Mouse (Mus musculus) CH12.LX (cell line): Measurements from ENCODE around the gene Hsd17b7. TPM values are rescaled to one million over a fixed set of nuclear protein-coding genes. Genes with fewer than 3 reads are reported as not detected.

Experiments used
- DNase-seq: peaks from one replicate; pipeline ENCODE4 v3.0.0-alpha.2; 2013; ENCODE audit errors: extremely low read depth
- H3K27ac ChIP-seq: 2 replicates; pipeline ENCODE4 v1.5.1; 2012; ENCODE audit warnings: low read depth, mild to moderate bottlenecking, control low read depth, moderate library complexity; ENCODE audit not compliant: insufficient read depth
- H3K27me3 ChIP-seq: replicated peaks from 2 replicates; pipeline ENCODE3; 2012; ENCODE audit warnings: inconsistent platforms
- H3K36me3 ChIP-seq, 2 experiments: replicated peaks in 1 of 2; 2 replicates each; pipeline versions ENCODE3 to v1.6.1; 2012; ENCODE audit warnings: inconsistent platforms in 1 of 2, low read length in 1 of 2, mild to moderate bottlenecking in 1 of 2, mixed read lengths in 1 of 2, moderate library complexity in 1 of 2; ENCODE audit not compliant: control insufficient read depth in 1 of 2, insufficient read depth in 1 of 2
- H3K4me1 ChIP-seq, 2 experiments: 2 replicates each; pipeline ENCODE4 v1.6.1; 2012; ENCODE audit warnings: inconsistent platforms in 1 of 2, moderate library complexity in 1 of 2; ENCODE audit not compliant: insufficient read depth in 2 of 2, control insufficient read depth in 1 of 2
- H3K4me2 ChIP-seq: 2 replicates; pipeline ENCODE4 v1.6.1; 2012; ENCODE audit warnings: low read depth, mild to moderate bottlenecking, control low read depth; ENCODE audit not compliant: poor library complexity, insufficient read depth, severe bottlenecking
- H3K4me3 ChIP-seq, 3 experiments: fragments of 150-350 bp in 1 of 3; sonication (generic) in 1 of 3; replicated peaks in 1 of 3; 2 replicates each; pipeline versions ENCODE3 to v1.5.1; 2011 to 2012; ENCODE audit warnings: low read depth in 2 of 3, low read length in 2 of 3, mild to moderate bottlenecking in 2 of 3, moderate library complexity in 2 of 3, control low read depth in 1 of 3, improper control_type of control experiment in 1 of 3, inconsistent platforms in 1 of 3, mixed read lengths in 1 of 3; ENCODE audit not compliant: poor library complexity in 1 of 3
- H3K79me2 ChIP-seq: replicated peaks from 2 replicates; pipeline ENCODE4 v1.6.1; 2012; ENCODE audit warnings: mild to moderate bottlenecking, moderate library complexity; ENCODE audit not compliant: control insufficient read depth, poor library complexity, insufficient read depth, severe bottlenecking; ENCODE audit errors: extremely low read depth
- H3K9ac ChIP-seq: 2 replicates; pipeline ENCODE4 v1.6.1; 2012; ENCODE audit warnings: low read depth, mild to moderate bottlenecking, control low read depth, moderate library complexity; ENCODE audit not compliant: insufficient read depth
- H3K9me3 ChIP-seq: replicated peaks from 2 replicates; pipeline ENCODE3; 2012; ENCODE audit warnings: low read length, inconsistent platforms, mixed read lengths
- CHD1 ChIP-seq: IDR thresholded peaks from 2 replicates; pipeline ENCODE4 v1.6.1; 2012; ENCODE audit warnings: low read depth, low read length, improper control_type of control experiment, inconsistent platforms
- CHD2 ChIP-seq: IDR thresholded peaks from 2 replicates; pipeline ENCODE4 v1.6.1; 2011; ENCODE audit warnings: low read length, improper control_type of control experiment
- E2F4 ChIP-seq: IDR thresholded peaks from 2 replicates; pipeline ENCODE4 v1.6.1; 2011; ENCODE audit warnings: low read depth, low read length, improper control_type of control experiment; ENCODE audit not compliant: insufficient replicate concordance
- EP300 ChIP-seq: IDR thresholded peaks from 2 replicates; pipeline ENCODE4 v1.6.1; 2011; ENCODE audit warnings: low read length, improper control_type of control experiment
- ETS1 ChIP-seq: conservative IDR thresholded peaks from 2 replicates; pipeline ENCODE4 v1.6.1; 2012; ENCODE audit warnings: low read depth, mild to moderate bottlenecking, inconsistent platforms, low read length, improper control_type of control experiment, moderate library complexity
- GABPA ChIP-seq: IDR thresholded peaks from 2 replicates; pipeline ENCODE4 v1.6.1; 2012; ENCODE audit warnings: low read depth, low read length, improper control_type of control experiment, inconsistent platforms; ENCODE audit not compliant: insufficient replicate concordance
- HCFC1 ChIP-seq: IDR thresholded peaks from 2 replicates; pipeline ENCODE4 v1.6.1; 2012; ENCODE audit warnings: low read depth, mild to moderate bottlenecking, inconsistent platforms, low read length, improper control_type of control experiment
- JUN ChIP-seq: IDR thresholded peaks from 2 replicates; pipeline ENCODE4 v1.6.1; 2011; ENCODE audit warnings: low read depth, mild to moderate bottlenecking, low read length, improper control_type of control experiment, moderate library complexity; ENCODE audit not compliant: insufficient read depth
- JUND ChIP-seq: conservative IDR thresholded peaks from 2 replicates; pipeline ENCODE4 v1.6.1; 2011; ENCODE audit warnings: low read depth, low read length, improper control_type of control experiment
- MAFK ChIP-seq: IDR thresholded peaks from 2 replicates; pipeline ENCODE4 v1.6.1; 2011; ENCODE audit warnings: low read length, improper control_type of control experiment; ENCODE audit not compliant: insufficient replicate concordance
- MAX ChIP-seq: IDR thresholded peaks from 2 replicates; pipeline ENCODE4 v1.6.1; 2011; ENCODE audit warnings: low read length, improper control_type of control experiment
- MEF2A ChIP-seq: IDR thresholded peaks from 2 replicates; pipeline ENCODE4 v1.6.1; 2014; ENCODE audit warnings: low read depth, mild to moderate bottlenecking, inconsistent platforms, low read length, improper control_type of control experiment, borderline replicate concordance
- MYC ChIP-seq: IDR thresholded peaks from 2 replicates; pipeline ENCODE4 v1.6.1; 2011; ENCODE audit warnings: low read depth, mild to moderate bottlenecking, improper control_type of control experiment, low read length
- NRF1 ChIP-seq: IDR thresholded peaks from 2 replicates; pipeline ENCODE4 v1.6.1; 2014; ENCODE audit warnings: low read depth, mild to moderate bottlenecking, inconsistent platforms, low read length, improper control_type of control experiment, moderate library complexity
- POLR2A ChIP-seq: IDR thresholded peaks from 2 replicates; pipeline ENCODE4 v1.6.1; 2011; ENCODE audit warnings: low read depth, mild to moderate bottlenecking, improper control_type of control experiment, low read length
- RCOR1 ChIP-seq: conservative IDR thresholded peaks from 2 replicates; pipeline ENCODE4 v1.6.1; 2012; ENCODE audit warnings: low read depth, mild to moderate bottlenecking, inconsistent platforms, low read length, improper control_type of control experiment
- TBP ChIP-seq: conservative IDR thresholded peaks from 2 replicates; pipeline ENCODE4 v1.6.1; 2011; ENCODE audit warnings: low read depth, low read length, improper control_type of control experiment
- UBTF ChIP-seq: IDR thresholded peaks from 2 replicates; pipeline ENCODE4 v1.6.1; 2012; ENCODE audit warnings: low read depth, mild to moderate bottlenecking, inconsistent platforms, low read length, improper control_type of control experiment, moderate library complexity
- ZMIZ1 ChIP-seq: IDR thresholded peaks from 2 replicates; pipeline ENCODE4 v1.6.1; 2012; ENCODE audit warnings: low read depth, mild to moderate bottlenecking, inconsistent platforms, low read length, improper control_type of control experiment
- dilution Hi-C: fragments of 300-500 bp; cut with MboI; formaldehyde crosslinking; loops from 2 replicates; pipeline ENCODE4 v1.14.3; 2020; ENCODE audit warnings: low sequenced_read_pairs; ENCODE audit not compliant: extremely low pct_unique_long_range_greater_than_20kb, extremely low pct_ligation_motif_present
- in situ Hi-C: fragments of 300-500 bp; cut with MboI; formaldehyde crosslinking; loops from 3 replicates; pipeline ENCODE4 v1.14.3; 2019; ENCODE audit warnings: low sequenced_read_pairs, low pct_ligation_motif_present, low pct_unique_long_range_greater_than_20kb, mixed read lengths
- polyA plus RNA-seq: library from polyadenylated mRNA; unstranded; fragments of >175 nt; gene quantifications from 2 replicates; pipeline ENCODE4 v1.2.1, GENCODE M21; 2012; ENCODE audit warnings: low read depth; ENCODE audit not compliant: insufficient read length
- total RNA-seq, 2 experiments: library from RNA; depleted of rRNA; stranded (reverse); fragments of 300-350 nt in 1 of 2; fragments of >200 nt in 1 of 2; gene quantifications; 2 replicates each; pipeline ENCODE4 v1.2.3; 2012 to 2014

Gene Hsd17b7
- total and polyA plus RNA-seq, 3 experiments: 7.5 to 29.7 (median 13.9) TPM

DNA sequence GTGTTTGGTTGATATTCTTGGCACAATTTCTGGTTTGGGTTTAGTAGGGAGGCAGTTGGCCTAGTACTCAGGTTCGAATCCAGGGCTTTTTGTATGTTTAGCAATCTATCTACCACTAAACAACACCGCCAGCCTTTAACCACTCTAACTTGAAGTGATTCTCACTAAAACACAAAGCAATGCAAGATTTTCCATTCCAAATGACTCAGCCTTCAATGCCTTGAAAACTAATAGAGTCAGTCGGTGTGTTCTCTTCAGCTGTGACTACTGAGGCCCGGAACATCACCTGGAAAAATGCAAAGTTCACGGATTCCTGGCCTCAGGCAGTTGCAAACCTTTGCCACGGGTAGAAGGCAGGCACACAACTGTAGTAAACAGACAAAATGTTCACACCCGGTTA lies 37.3 kb downstream of the Hsd17b7 start (continued):
- peak; percentile 18; the same call in 1 of the 2 replicates for TF ChIP-seq ETS1

DNA sequence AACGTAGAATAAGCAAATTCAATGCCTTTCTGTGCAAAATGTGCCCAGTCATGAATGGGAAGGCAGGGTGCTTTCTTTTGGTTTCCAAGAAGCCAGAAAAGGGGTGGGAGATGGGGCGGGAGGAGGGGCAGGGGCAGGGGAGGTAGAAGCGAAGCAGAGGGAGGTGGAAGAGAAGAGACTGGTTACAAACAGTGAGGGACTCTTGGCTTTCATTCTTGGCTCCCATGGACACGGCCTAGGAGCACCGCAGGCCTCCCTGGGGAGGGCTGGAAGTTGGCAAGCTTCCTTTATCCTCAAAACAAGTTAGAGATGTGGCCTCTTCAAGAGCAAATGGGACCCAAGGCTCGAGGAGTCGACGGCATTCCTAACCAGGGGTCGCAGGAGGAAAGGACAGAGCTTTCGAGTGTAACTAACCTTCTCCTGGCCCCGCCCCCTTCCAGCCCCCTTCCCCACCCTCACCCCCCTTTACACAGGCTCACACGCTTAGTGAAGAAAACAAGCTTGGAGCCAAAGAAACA lies 40.5 kb downstream of the Hsd17b7 start, which contains the start of gene Ccdc190:
Gene Ccdc190, plus strand, starts transcription at position 195 of the 518 bp plus-strand sequence.
- no peaks in the 10 kb centered on the region for H3K9me3 ChIP-seq
- dilution Hi-C loops: no loop called here
- no peak for DNase-seq
- H3K4me1 ChIP-seq: peaks cover 0 to 11% of the 10 kb centered on the region in 2 experiments; a peak in 2 of 4 replicates
- H3K36me3 ChIP-seq: no peaks in the 10 kb centered on the region
- no peak within 1 kb of the TSS for H3K4me3 ChIP-seq
- no peak within 1 kb of the TSS for H3K27ac ChIP-seq
- no peaks in the 10 kb centered on the region for H3K79me2 ChIP-seq
- no peak within 1 kb of the TSS for H3K4me2 ChIP-seq
- H3K9ac ChIP-seq: no peak within 1 kb of the TSS
- TF ChIP-seq POLR2A (no peak), CHD1 (no peak), HCFC1 (no peak), MAX (no peak), RCOR1 (no peak), E2F4 (no peak), UBTF (no peak), EP300 (no peak), CHD2 (no peak), MAFK (no peak), JUN (no peak), TBP (no peak)
- TF ChIP-seq, all 38 proteins: peak for 0
- in situ Hi-C loops: loop anchor here (10.0 kb wide), 2 partner anchors 254 to 394 kb away; partner anchors contain the start of gene Nuf2
- H3K27me3 ChIP-seq: peaks cover 11% of the 10 kb centered on the region

DNA sequence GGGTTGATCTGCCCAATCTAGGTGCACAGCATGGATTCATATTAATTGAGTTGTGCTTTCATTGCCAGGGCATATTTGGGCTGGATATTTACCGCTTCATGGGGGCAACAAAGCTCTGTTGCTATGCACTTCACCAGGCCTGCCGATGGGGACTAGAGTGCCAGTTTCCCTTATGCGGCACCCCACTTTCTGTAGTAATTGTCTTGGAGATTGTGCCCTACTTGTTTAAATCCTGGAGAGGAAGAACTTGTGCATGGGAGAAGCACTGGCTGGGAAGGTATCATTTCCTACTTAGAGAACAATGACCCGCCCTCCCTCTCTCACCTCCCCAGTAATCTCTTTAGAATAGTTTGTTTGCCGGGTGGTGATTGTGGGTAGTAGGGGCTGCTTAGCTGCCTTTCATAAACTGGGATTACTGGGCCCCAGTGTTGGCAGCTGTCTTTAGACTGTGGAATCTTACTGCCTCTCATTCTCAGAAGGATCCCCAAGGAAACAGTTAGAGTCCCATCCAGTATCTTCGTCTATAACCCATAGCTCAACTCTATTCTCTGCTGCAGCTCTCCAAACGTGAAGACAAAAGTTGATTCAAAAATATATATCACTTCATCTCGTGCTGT lies 41.2 kb downstream of the Hsd17b7 start:
- Histone ChIP-seq H3K27me3 (peaks cover 11% of the 10 kb centered on the region), H3K4me1 (peaks cover 0 to 11% of the 10 kb centered on the region in 2 experiments; a peak in 2 of 4 replicates), H3K4me2 (no peak overlapping the region), H3K36me3 (no peaks in the 10 kb centered on the region), H3K9ac (no peak overlapping the region), H3K79me2 (no peaks in the 10 kb centered on the region), H3K4me3 (no peak overlapping the region), H3K27ac (no peak overlapping the region), H3K9me3 (no peaks in the 10 kb centered on the region)
- DNase-seq: no peak
- dilution Hi-C loops (no loop called here), in situ Hi-C loops (loop anchor here (10.0 kb wide), 2 partner anchors 253 to 393 kb away; partner anchors contain the start of gene Nuf2)
- no peak for TF ChIP-seq NRF1
- TF ChIP-seq TBP: no peak
- TF ChIP-seq JUND: no peak
- TF ChIP-seq MYC: no peak
- no peak for TF ChIP-seq CHD1
- TF ChIP-seq GABPA: no peak
- no peak for TF ChIP-seq ZMIZ1
- TF ChIP-seq MEF2A: no peak
- no peak for TF ChIP-seq UBTF
